Mouse (Mus musculus) forebrain, embryonic 10.5 days (tissue): Measurements from ENCODE around the gene Dgkd. TPM values are rescaled to one million over a fixed set of nuclear protein-coding genes. Genes with fewer than 3 reads are reported as not detected.
A peak's percentile ranks its signal among the peaks of the same experiment; 100 is the strongest.

Source experiments
- DNase-seq: peaks from one replicate; pipeline ENCODE4 v3.0.0-alpha.2; 2017; ENCODE audit warnings: low spot score; ENCODE audit errors: extremely low spot score
- H3K27ac ChIP-seq: fragments of 300-500 bp; sonication (generic); 2 replicates; pipeline ENCODE4 v1.5.1; 2016; ENCODE audit warnings: mild to moderate bottlenecking
- H3K27me3 ChIP-seq: fragments of 300-500 bp; sonication (generic); 2 replicates; pipeline ENCODE4 v1.6.1; 2016; ENCODE audit warnings: mild to moderate bottlenecking; ENCODE audit not compliant: poor library complexity, severe bottlenecking
- H3K36me3 ChIP-seq: fragments of 300-500 bp; sonication (generic); replicated peaks from 2 replicates; pipeline ENCODE4 v1.6.1; 2016; ENCODE audit warnings: mild to moderate bottlenecking, moderate library complexity
- H3K4me1 ChIP-seq: fragments of 300-500 bp; sonication (generic); 2 replicates; pipeline ENCODE4 v1.6.1; 2016
- H3K4me3 ChIP-seq: fragments of 300-500 bp; sonication (generic); 2 replicates; pipeline ENCODE4 v1.5.1; 2016; ENCODE audit warnings: mild to moderate bottlenecking, moderate library complexity
- H3K9me3 ChIP-seq: fragments of 300-500 bp; sonication (generic); 2 replicates; pipeline ENCODE4 v1.6.1; 2016; ENCODE audit warnings: mild to moderate bottlenecking, moderate library complexity
- WGBS: fragments of 180-500 bp; shearing (Covaris S2); methylation state at CpG from one replicate; pipeline ENCODE4 v1.1.7; 2016; 5-methylcytosine and 5-hydroxymethylcytosine counted together
- polyA plus RNA-seq: library from polyadenylated mRNA; unstranded; fragments of >200 nt; fragmentation: Nextera tagmentation; extraction: Ambion mirVana; gene quantifications from 2 replicates; pipeline ENCODE4 v1.2.1, GENCODE M21; 2016

The Dgkd gene
- polyA plus RNA-seq, 1 experiment from 2014 or later, result 42.4 TPM

DNA sequence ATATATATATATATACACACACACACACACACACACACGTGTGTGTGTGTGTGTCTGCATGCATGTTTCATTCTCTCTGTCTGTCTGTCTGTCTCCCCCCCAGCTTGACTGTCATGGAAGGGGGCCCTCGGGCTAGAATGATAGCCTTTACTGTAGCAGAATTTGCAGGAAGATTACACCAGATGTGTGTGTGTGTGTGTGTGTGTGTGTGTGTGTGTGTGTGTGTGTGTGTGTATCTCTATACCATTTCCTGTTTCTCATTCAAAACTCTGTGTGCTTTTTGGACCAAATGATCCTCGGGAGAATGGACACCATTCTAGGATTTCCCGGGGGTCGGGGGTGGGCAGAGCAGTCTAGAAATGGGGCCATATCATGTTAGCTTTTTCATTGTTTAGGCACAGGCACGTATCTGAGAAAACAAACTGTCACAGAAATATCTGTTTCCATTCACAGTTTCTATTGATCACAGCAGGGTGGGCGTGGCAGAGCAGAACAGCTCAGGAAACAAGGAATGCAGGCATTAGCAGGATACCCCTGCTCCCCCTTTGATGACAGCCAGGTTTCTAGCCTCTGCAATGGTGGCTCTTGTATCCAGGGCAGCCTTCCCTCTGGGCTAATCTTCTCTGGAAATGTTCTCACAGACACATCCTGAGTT lies 24.0 kb upstream of the Dgkd start:
- H3K4me1 ChIP-seq, result peaks cover 13% of the 10 kb centered on the region
- H3K4me3 ChIP-seq, result no peak overlapping the region
- WGBS, result 55% methylated on average over 7 of the region's 7 CpGs
- no peak for DNase-seq
- 0 out of 2 replicates have a peak overlapping the region, but pooled peaks have one; percentile 53 for H3K27ac ChIP-seq
- no peaks in the 10 kb centered on the region for H3K36me3 ChIP-seq
- no peaks in the 10 kb centered on the region for H3K9me3 ChIP-seq
- H3K27me3 ChIP-seq, result no peaks in the 10 kb centered on the region

DNA sequence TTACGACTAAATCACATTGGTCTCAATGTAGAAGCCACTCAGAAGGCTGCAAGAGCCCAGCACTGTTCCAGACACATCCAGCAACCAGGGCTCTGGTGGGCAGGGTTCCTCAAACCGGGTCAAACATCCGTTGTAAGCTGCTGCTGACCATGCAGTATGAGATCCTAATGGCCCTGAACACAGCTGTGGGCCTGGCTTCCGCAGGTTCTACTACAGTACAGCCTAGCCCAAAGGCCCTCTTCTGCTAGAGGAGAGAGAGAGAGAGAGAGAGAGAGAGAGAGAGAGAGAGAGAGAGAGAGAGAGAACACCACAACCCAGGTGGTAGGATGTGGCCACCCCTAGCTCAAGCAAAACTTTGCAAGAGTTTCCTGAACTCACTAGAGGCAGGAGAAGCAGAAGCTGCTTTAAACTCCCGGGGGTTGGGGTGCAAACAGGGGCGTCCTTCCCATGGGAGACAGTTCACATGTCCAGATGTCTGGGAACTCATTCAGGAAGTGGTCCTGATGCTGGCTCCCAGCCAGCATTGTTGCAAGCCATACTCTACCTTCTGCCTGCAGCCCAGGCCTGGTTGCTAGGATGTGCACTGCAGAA lies 23.4 kb upstream of the Dgkd start:
- Histone ChIP-seq H3K9me3 (no peaks in the 10 kb centered on the region), H3K36me3 (no peaks in the 10 kb centered on the region), H3K27me3 (no peaks in the 10 kb centered on the region), H3K27ac (0 out of 2 replicates have a peak overlapping the region, but pooled peaks have one; percentile 53), H3K4me3 (no peak overlapping the region), H3K4me1 (peaks cover 13% of the 10 kb centered on the region)
- WGBS, result 68% methylated on average over 6 of the region's 6 CpGs
- DNase-seq, result no peak

DNA sequence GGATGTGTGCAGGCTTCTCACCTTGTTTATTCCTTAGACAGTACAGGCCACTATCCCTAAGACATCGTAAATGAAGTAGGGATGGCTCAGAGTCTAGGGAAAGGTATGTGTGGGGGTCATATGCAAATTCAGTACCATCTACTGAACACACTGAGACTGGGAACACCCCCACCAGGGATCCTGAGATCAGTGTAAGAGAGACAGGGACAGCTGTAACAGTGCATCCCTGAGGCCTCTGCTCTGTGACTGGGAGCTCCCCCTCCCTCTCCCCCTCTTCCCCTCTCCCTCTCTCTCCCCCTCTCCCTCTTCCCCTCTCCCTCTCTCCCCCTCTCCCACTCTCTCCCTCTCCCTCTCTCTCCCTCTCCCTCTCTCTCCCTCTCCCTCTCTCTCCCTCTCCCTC lies 16.6 kb upstream of the Dgkd start:
- no peak for DNase-seq
- H3K27me3 ChIP-seq, result no peaks in the 10 kb centered on the region
- 88% methylated on average over 1 of the region's 1 CpGs for WGBS
- no peak overlapping the region for H3K4me3 ChIP-seq
- peaks cover 5% of the 10 kb centered on the region; the same call in 1 of the 2 replicates for H3K4me1 ChIP-seq
- H3K9me3 ChIP-seq, result no peaks in the 10 kb centered on the region
- no peaks in the 10 kb centered on the region for H3K36me3 ChIP-seq
- H3K27ac ChIP-seq, result no peak overlapping the region

DNA sequence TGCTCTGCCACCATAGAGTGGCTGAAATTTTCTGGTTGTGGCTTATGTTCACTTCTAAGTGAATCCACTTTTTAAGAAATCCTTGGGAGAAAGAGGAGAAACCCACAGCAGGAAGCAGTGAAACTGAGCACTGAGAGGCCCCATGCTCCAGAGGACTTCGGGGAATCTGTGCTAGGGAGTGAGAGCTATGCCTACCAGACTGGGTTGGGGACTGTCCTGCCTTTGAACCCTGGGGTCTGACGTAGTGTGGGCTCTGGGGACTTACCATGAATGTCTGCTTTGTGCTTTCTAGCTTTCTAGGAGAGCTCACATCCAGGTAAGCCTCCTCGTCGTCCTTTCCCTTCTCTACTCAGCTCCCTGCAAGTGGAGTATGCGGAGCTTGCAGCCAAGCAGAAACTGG lies 16.1 kb upstream of the Dgkd start:
- 49% methylated on average over 5 of the region's 5 CpGs for WGBS
- H3K4me3 ChIP-seq, result no peak overlapping the region
- no peaks in the 10 kb centered on the region for H3K27me3 ChIP-seq
- DNase-seq, result no peak
- H3K4me1 ChIP-seq, result peaks cover 5% of the 10 kb centered on the region; the same call in 1 of the 2 replicates
- no peak overlapping the region for H3K27ac ChIP-seq
- no peaks in the 10 kb centered on the region for H3K9me3 ChIP-seq
- H3K36me3 ChIP-seq, result no peaks in the 10 kb centered on the region

DNA sequence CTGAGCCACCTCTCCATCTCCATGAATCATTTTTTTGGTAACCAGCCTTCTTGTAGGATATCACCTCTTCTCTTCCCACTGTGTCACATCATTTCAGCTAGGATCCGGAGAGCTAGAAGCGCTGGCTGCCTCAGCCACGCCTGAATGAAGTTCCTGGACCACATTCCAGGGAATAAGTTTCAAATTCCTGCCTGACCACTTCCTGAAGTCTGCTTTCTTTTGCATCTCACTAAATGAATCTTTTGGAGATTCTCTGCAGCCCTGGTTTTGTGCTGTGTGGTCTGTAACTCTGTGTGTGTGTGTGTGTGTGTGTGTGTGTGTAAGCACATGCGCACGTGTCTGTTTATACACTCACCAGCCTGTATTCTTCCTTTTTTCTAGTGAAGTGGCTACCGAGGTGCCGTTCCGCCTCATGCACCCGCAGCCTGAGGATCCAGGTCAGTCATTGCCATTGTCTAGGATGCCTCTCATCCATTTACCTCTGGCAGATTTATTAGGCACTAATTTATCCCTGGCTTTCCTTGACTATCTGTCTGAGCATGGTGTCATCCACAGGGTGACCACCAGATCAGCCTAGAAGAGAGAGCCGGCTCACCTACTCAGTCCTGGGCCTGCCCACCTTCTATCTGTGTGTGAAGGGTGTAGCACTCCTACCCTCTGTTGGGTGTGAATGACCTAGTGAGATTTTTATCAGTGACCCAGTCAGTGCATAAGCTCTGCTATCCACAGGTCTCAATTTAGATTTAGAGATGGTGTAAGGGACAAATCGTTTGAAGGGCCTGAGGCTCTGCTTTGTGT lies 12.5 kb upstream of the Dgkd start:
- Histone ChIP-seq H3K27ac (no peak overlapping the region), H3K36me3 (no peaks in the 10 kb centered on the region), H3K4me3 (no peak overlapping the region), H3K27me3 (no peaks in the 10 kb centered on the region), H3K9me3 (no peaks in the 10 kb centered on the region), H3K4me1 (peaks cover 5% of the 10 kb centered on the region; the same call in 1 of the 2 replicates)
- WGBS, result 87% methylated on average over 11 of the region's 11 CpGs
- DNase-seq, result no peak

GRCm38 (mm10) chr1:87846801-87847474 lies 6.1 kb upstream of the Dgkd start:
- 63% methylated on average over 2 of the region's 2 CpGs for WGBS
- DNase-seq, result peak; percentile 19

GRCm38 (mm10) chr1:87847475-87848168 lies 5.5 kb upstream of the Dgkd start:
- no peak for DNase-seq
- 57% methylated on average over 4 of the region's 4 CpGs for WGBS

More at GRCm38 (mm10) chr1:87846801-87847474, 6.1 kb upstream of the Dgkd start:
- no peaks in the 10 kb centered on the region for H3K9me3 ChIP-seq
- peaks cover 8% of the 10 kb centered on the region for H3K27me3 ChIP-seq
- no peaks in the 10 kb centered on the region for H3K36me3 ChIP-seq
- peaks cover 21% of the 10 kb centered on the region; the same call in 1 of the 2 replicates for H3K4me1 ChIP-seq
- H3K4me3 ChIP-seq, result no peak overlapping the region
- peak overlapping the region; percentile 35; the same call in 1 of the 2 replicates for H3K27ac ChIP-seq

DNA sequence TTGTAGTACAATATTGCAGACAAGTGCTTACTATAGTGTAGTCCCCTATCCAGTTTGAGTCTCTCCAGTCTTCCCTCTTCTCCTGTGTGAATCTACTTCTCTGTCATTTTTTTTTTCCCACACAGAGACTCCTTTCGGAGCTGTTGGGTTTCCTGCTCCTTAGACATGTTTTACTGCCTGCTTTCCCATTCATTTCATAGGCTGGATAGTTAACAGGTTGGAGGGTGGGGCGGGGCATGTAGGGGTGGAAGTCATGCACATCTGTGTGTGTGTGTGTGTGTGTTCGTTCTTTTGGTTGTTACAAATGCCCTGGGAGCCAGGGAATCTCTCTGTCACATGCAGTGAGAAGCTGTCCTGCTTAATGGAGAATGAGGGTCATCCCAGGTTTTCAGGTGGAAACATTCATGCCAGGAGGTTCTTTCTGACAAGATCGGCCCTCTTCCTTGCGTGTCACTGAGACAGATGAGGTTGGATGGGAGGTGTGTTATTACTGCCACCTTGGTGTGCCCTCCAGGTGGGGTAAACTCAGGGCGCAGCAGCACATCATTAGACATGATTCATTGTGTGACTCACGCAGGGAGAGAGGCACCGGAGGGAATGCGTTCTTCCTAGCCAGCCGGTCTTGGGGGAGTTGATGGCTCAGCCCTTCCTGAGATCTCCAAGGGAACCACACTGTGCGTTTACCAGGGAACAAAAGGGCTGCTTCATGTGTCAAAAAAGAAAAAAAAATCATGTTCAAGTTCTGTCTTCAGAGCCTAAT lies 4.7 kb upstream of the Dgkd start:
- 76% methylated on average over 11 of the region's 11 CpGs for WGBS

More at GRCm38 (mm10) chr1:87847475-87848168, 5.5 kb upstream of the Dgkd start:
- Histone ChIP-seq H3K27me3 (peaks cover 12% of the 10 kb centered on the region), H3K9me3 (no peaks in the 10 kb centered on the region), H3K27ac (no peak overlapping the region), H3K36me3 (no peaks in the 10 kb centered on the region), H3K4me1 (peaks cover 25% of the 10 kb centered on the region), H3K4me3 (no peak overlapping the region)

DNA sequence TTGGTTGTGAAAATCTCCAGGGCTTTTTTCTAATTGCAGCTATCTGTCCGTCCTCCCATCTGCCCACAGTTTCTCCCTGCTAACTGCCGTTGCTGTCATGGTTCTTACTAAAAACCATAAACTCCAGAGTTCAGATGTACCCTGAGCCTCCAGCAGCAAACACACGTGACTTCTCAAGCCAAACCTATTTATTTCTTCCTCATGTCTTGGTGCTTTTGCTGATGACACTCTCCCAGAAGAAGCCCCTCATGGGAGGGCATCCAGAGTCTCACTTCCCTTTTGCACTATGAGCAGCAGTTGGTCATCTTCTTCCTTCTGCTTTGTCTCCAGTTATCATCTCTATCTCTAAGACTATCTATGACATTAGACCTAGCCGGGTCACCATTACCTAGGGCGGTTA lies 3.8 kb upstream of the Dgkd start:
- Histone ChIP-seq H3K36me3 (no peaks in the 10 kb centered on the region), H3K27ac (no peak overlapping the region)
- 86% methylated on average over 5 of the region's 5 CpGs for WGBS

More for the DNA sequence above, 4.7 kb upstream of the Dgkd start:
- H3K9me3 ChIP-seq, result no peaks in the 10 kb centered on the region
- H3K27me3 ChIP-seq, result peaks cover 12% of the 10 kb centered on the region
- H3K4me3 ChIP-seq, result no peak overlapping the region
- peaks cover 29% of the 10 kb centered on the region for H3K4me1 ChIP-seq
- DNase-seq, result no peak
- no peak overlapping the region for H3K27ac ChIP-seq
- H3K36me3 ChIP-seq, result no peaks in the 10 kb centered on the region

GRCm38 (mm10) chr1:87851344-87851743 lies 1.7 kb upstream of the Dgkd start:
- DNase-seq, result no peak
- Histone ChIP-seq H3K27ac (no peak overlapping the region), H3K4me3 (no peak overlapping the region), H3K4me1 (peaks cover 48% of the 10 kb centered on the region), H3K36me3 (no peaks in the 10 kb centered on the region), H3K9me3 (no peaks in the 10 kb centered on the region), H3K27me3 (peaks cover 12% of the 10 kb centered on the region)
- WGBS, result 90% methylated on average over 3 of the region's 3 CpGs

More for the DNA sequence above, 3.8 kb upstream of the Dgkd start:
- H3K9me3 ChIP-seq, result no peaks in the 10 kb centered on the region
- H3K4me3 ChIP-seq, result no peak overlapping the region
- H3K4me1 ChIP-seq, result peaks cover 34% of the 10 kb centered on the region
- no peak for DNase-seq
- H3K27me3 ChIP-seq, result peaks cover 12% of the 10 kb centered on the region

GRCm38 (mm10) chr1:87852081-87852790 lies 851 bp upstream of the Dgkd start:
- Histone ChIP-seq H3K27me3 (peaks cover 12% of the 10 kb centered on the region), H3K36me3 (no peaks in the 10 kb centered on the region), H3K4me1 (peaks cover 39% of the 10 kb centered on the region), H3K27ac (peak overlapping the region; percentile 94), H3K4me3 (peak overlapping the region; percentile 96), H3K9me3 (no peaks in the 10 kb centered on the region)
- DNase-seq, result no peak
- WGBS, result 50% methylated on average over 5 of the region's 5 CpGs
